Mouse (Mus musculus): Measurements from ENCODE around the gene Colq.

The Colq gene

GRCm38 (mm10) chr14:31559216-31559615 lies 31.9 kb downstream of the Colq start:
- no peak for TF ChIP-seq GATA4 (IDR thresholded peaks at IDR 0.05; ENCODE audit: insufficient replicate concordance, low read length)

GRCm38 (mm10) chr14:31557784-31558183 lies 33.4 kb downstream of the Colq start:
- no peak for TF ChIP-seq GATA4 (IDR thresholded peaks at IDR 0.05; ENCODE audit: insufficient replicate concordance, low read length)

- TF ChIP-seq GATA4 (IDR thresholded peaks at IDR 0.05; ENCODE audit: insufficient replicate concordance, low read length) = no peak
Measured at GRCm38 (mm10) chr14:31557273-31557672, 33.9 kb downstream of the Colq start.

- no peak for TF ChIP-seq GATA4 (IDR thresholded peaks at IDR 0.05; ENCODE audit: insufficient replicate concordance, low read length)
Measured at GRCm38 (mm10) chr14:31556526-31557260, 34.5 kb downstream of the Colq start.

GRCm38 (mm10) chr14:31555963-31556434 lies 35.1 kb downstream of the Colq start:
- TF ChIP-seq GATA4 (IDR thresholded peaks at IDR 0.05; ENCODE audit: insufficient replicate concordance, low read length) = no peak

GRCm38 (mm10) chr14:31555021-31555420 lies 36.1 kb downstream of the Colq start:
- TF ChIP-seq GATA4 (IDR thresholded peaks at IDR 0.05; ENCODE audit: insufficient replicate concordance, low read length) = no peak

- TF ChIP-seq GATA4 (IDR thresholded peaks at IDR 0.05; ENCODE audit: insufficient replicate concordance, low read length) = no peak
Measured at GRCm38 (mm10) chr14:31543885-31544442, 47.2 kb downstream of the Colq start.

- no peak for TF ChIP-seq GATA4 (IDR thresholded peaks at IDR 0.05; ENCODE audit: insufficient replicate concordance, low read length)
Measured at GRCm38 (mm10) chr14:31537298-31537697, 53.8 kb downstream of the Colq start.

GRCm38 (mm10) chr14:31532656-31533055 lies 58.5 kb downstream of the Colq start:
- no peak for TF ChIP-seq GATA4 (IDR thresholded peaks at IDR 0.05; ENCODE audit: insufficient replicate concordance, low read length)

- TF ChIP-seq GATA4 (IDR thresholded peaks at IDR 0.05; ENCODE audit: insufficient replicate concordance, low read length) = no peak
Measured at GRCm38 (mm10) chr14:31531506-31532148, 59.5 kb downstream of the Colq start.

GRCm38 (mm10) chr14:31530847-31531246 lies 60.3 kb downstream of the Colq start:
- TF ChIP-seq GATA4 (IDR thresholded peaks at IDR 0.05; ENCODE audit: insufficient replicate concordance, low read length) = no peak

GRCm38 (mm10) chr14:31525040-31525810 lies 65.9 kb downstream of the Colq start:
- TF ChIP-seq GATA4 (IDR thresholded peaks at IDR 0.05; ENCODE audit: insufficient replicate concordance, low read length) = no peak

- TF ChIP-seq GATA4 (IDR thresholded peaks at IDR 0.05; ENCODE audit: insufficient replicate concordance, low read length) = no peak
Measured at GRCm38 (mm10) chr14:31521318-31521717, 69.8 kb downstream of the Colq start.

GRCm38 (mm10) chr14:31519165-31519564 lies 72.0 kb downstream of the Colq start:
- no peak for TF ChIP-seq GATA4 (IDR thresholded peaks at IDR 0.05; ENCODE audit: insufficient replicate concordance, low read length)

GRCm38 (mm10) chr14:31515895-31516294 lies 75.2 kb downstream of the Colq start:
- no peak for TF ChIP-seq GATA4 (IDR thresholded peaks at IDR 0.05; ENCODE audit: insufficient replicate concordance, low read length)

All from liver, adult (tissue).